Mouse (Mus musculus) frontal cortex, adult 2 months (tissue): Measurements from ENCODE around the gene Gm3591. TPM values are rescaled to one million over a fixed set of nuclear protein-coding genes. Genes with fewer than 3 reads are reported as not detected.
"Not testable (repeated sequence)": the region's sequence is repeated elsewhere in the genome, so short reads cannot be mapped to it uniquely, and the experiment has no call there.

Experiments used
- DNase-seq, 2 experiments: peaks; one replicate each; pipeline ENCODE4 v3.0.0; 2022; ENCODE audit warnings: low spot score in 1 of 2; ENCODE audit errors: extremely low spot score in 1 of 2
- polyA plus RNA-seq: library from polyadenylated mRNA; depleted of rRNA; stranded (reverse); fragments of >200 nt; gene quantifications from 2 replicates; pipeline ENCODE4 v1.2.3, GENCODE M21; 2012; rRNA removed

Gene Gm3591
- polyA plus RNA-seq: 0.76 and 1.0 TPM in 2 replicates

GRCm38 (mm10) chr14:6412382-6412781, at the start of gene Gm3591:
TSS of gene Gm3591 (minus strand) at chr14:6412482.
- DNase-seq: not testable (repeated sequence)

- DNase-seq: not testable (repeated sequence)
Observed at GRCm38 (mm10) chr14:6444511-6444910, 32.2 kb upstream of the Gm3591 start, which contains the start of gene Gm3594. TSS of gene Gm3594 (minus strand) at chr14:6444611.

- not testable (repeated sequence) for DNase-seq
Observed at GRCm38 (mm10) chr14:6440774-6441173, 28.5 kb upstream of the Gm3591 start.

GRCm38 (mm10) chr14:6440206-6440605, 27.9 kb upstream of the Gm3591 start:
- DNase-seq: not testable (repeated sequence)

GRCm38 (mm10) chr14:6426766-6427165, 14.5 kb upstream of the Gm3591 start:
- DNase-seq: not testable (repeated sequence)

- not testable (repeated sequence) for DNase-seq
Observed at GRCm38 (mm10) chr14:6426353-6426752, 14.1 kb upstream of the Gm3591 start.

- not testable (repeated sequence) for DNase-seq
Observed at GRCm38 (mm10) chr14:6390219-6390618, 22.1 kb downstream of the Gm3591 start, which contains the start of gene Gm16440. TSS of gene Gm16440 (minus strand) at chr14:6390319.

Other genes with a start within 250 kb of the Gm3591 start
- gene Gm21560, start 193.2 kb downstream of the Gm3591 start, polyA plus RNA-seq: not detected in 2 replicates
- 0.28 and 0.42 TPM in 2 replicates for gene Gm3411, start 125.2 kb downstream of the Gm3591 start, polyA plus RNA-seq
- gene Gm21103, start 107.6 kb downstream of the Gm3591 start, polyA plus RNA-seq: not detected in 2 replicates
- gene Gm3618, start 68.8 kb downstream of the Gm3591 start, polyA plus RNA-seq: not detected in 2 replicates
- not detected in 2 replicates for gene Gm16440, start 22.2 kb downstream of the Gm3591 start, polyA plus RNA-seq
- not detected in 2 replicates for gene Gm3594, start 32.1 kb upstream of the Gm3591 start, polyA plus RNA-seq
- not detected in 2 replicates for gene Gm8356, start 124.8 kb upstream of the Gm3591 start, polyA plus RNA-seq
- gene Gm3629, start 178.1 kb upstream of the Gm3591 start, polyA plus RNA-seq: 0.38 and 0.40 TPM in 2 replicates
- gene Gm3460, start 209.9 kb upstream of the Gm3591 start, polyA plus RNA-seq: 0.54 and 0.82 TPM in 2 replicates